Mouse (Mus musculus) hindlimb bud, embryonic 11.5 days (tissue): Measurements from ENCODE around the gene Psma2.
A peak's percentile ranks its signal among the peaks of the same experiment; 100 is the strongest.

Experiments used
- DNase-seq: peaks from one replicate; pipeline ENCODE4 v3.0.0-alpha.2; 2012; ENCODE audit warnings: low read depth, low spot score; ENCODE audit errors: extremely low spot score

Psma2 gene

GRCm38 (mm10) chr13:14612926-14613529 lies at the start of gene Psma2, which contains the start of gene Mrpl32:
TSS of gene Psma2 (plus strand) at chr13:14613240.
TSS of gene Mrpl32 (minus strand) at chr13:14613165.
- DNase-seq: peak; percentile 99

GRCm38 (mm10) chr13:14574128-14574527 lies 38.9 kb upstream of the Psma2 start:
- no peak for DNase-seq

- DNase-seq: no peak
Observed at GRCm38 (mm10) chr13:14580392-14580791, 32.6 kb upstream of the Psma2 start.

DNA sequence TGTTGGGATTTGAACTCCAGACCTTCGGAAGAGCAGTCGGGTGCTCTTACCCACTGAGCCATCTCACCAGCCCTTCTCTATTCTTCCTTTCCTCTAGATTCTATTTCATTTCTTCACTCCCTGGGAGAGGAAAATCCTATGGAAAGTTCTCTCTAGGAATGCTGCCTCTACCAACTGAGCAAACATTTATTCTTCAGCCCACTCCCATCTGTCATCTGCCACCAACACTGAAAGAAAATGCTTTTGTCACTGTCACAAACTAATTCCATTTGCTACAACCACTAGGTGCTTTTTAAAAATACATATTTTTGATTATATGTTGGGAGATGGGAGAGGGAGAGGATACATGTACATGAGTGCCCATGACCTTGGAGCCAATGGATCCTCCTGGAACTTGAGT lies 10.3 kb upstream of the Psma2 start:
- DNase-seq: no peak

DNA sequence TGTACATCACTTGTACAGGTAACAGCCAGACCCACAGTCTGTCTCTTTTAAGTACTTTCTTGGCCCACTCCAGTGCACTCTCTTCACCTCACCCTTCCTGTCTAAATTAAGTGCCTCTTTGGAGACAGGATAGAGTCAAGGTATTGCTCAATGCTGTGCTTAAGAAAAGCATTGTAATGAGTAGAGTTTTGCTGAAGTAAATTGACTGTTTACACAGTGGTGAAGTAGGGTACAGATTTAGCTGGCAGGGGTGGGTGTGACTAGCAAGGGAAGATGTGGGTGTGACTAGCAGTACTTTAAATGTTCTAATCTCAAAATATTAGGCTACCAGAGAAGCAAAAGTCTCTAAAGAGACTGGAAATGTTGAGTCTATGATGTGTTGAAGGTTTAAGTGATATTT lies 5.4 kb upstream of the Psma2 start:
- DNase-seq: no peak

- no peak for DNase-seq
Observed at GRCm38 (mm10) chr13:14612463-14612862, 577 bp upstream of the Psma2 start.

GRCm38 (mm10) chr13:14613553-14613952 lies 513 bp downstream of the Psma2 start:
- DNase-seq: no peak

DNA sequence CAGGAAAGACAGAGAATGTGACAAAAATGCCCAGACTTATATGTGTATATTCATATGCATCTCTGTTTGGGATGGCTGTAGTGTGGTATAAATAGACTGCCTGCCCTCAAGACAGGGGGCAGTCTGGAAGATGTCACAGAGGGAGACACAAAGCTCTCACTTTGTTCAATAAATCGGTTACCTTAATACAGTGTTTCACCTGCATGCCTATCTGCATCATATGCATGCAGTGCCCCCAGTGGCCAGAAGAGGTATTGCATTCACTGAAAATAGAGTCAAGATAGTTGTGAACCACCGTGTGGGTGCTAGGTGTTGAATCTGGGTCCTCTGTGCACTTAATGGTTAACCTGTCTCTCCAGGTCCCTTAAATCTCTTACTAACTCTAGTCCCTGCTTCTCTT lies 5.7 kb downstream of the Psma2 start:
- no peak for DNase-seq

GRCm38 (mm10) chr13:14629726-14630641 lies 16.9 kb downstream of the Psma2 start, which contains the start of gene AW209491:
TSS of gene AW209491 (plus strand) at chr13:14630154.
- DNase-seq: peak; percentile 84

DNA sequence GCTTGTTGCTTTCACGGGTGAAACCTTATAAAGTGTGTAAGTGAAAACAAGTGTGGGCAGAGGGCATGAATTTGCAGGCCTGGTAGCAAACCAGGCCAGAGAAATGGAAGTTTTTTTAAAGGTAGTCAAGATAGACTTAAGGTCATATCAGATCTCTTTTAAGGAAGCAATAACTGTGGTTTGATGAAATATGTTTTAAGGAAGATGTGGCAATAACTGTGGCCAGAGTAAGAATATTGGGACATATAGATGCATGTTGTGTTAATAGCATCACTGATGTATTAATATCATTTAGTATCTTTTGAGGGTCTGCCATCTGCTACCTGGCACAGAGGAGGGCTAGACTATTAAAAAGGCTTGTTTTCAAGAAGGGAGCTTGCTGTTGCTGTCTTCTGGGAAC lies 27.0 kb downstream of the Psma2 start:
- no peak for DNase-seq

- DNase-seq: no peak
Observed at GRCm38 (mm10) chr13:14649301-14649700, 36.3 kb downstream of the Psma2 start.

DNA sequence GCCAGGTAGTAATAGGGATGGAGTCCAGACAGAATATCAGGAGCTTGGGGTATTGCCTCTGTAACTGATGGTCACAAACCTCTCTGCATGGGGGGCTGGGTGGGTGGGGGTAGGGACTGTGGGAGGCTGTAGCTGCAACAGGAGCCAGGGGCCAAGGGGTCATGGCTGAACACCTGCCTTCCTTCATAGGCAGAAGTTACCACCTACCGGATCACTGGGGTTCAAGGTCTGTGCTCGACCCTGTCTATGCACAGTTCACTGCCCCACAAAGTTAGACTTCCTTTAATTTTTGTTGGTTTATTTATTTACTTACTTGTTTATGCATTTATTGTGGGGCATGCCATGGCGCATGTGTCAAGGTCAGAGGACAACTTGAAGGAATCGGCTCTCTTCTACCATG lies 54.1 kb downstream of the Psma2 start:
- DNase-seq: no peak

DNA sequence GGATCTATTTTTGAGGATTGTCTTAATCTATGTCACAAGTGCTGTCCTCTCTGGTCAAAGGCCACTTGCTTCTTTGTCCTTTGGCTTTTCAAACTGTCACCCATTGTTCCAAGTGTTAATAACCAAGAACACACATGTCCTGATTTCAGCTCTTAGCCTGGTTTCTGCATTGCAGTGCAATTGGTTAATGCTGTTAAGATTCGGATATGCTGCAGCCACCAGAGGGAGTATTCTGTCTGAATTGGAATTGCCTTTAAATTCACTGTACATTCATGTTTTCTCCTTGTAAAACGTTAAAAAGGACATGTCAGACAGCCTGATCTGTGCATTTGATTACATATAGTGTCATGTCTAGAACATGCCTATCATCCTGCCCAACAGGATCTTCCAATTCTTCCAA lies 57.3 kb downstream of the Psma2 start:
- no peak for DNase-seq

- DNase-seq: no peak
Observed at GRCm38 (mm10) chr13:14688955-14689354, 75.9 kb downstream of the Psma2 start.

- no peak for DNase-seq
Observed at GRCm38 (mm10) chr13:14716801-14717200, 103.8 kb downstream of the Psma2 start.

- DNase-seq: no peak
Observed at GRCm38 (mm10) chr13:14717755-14718154, 104.7 kb downstream of the Psma2 start.
